In genomic region chr6:49590927-49591631, GRCm38 (mm10) we compare ENCODE assay signal across 11 mouse cellular contexts.
A peak's percentile ranks its signal among the peaks of the same experiment; 100 is the strongest.
DNase-seq lines count a peak whose midpoint lies in the region; ATAC-seq and TF ChIP-seq lines count a peak whose summit lies in the region.
"Had no signal": no experiment of that assay in that cellular context is flagged by ENCODE, and none has a peak within 500 bp of the region (broad histone marks: within the 10 kb centered on the region; RNA-seq: fewer than 3 reads in every experiment).

No protein-coding gene starts in this region.

- H3K9ac ChIP-seq in hindbrain, embryonic 16.5 days (ENCODE audit: low read depth, low read length) = no peak overlapping the region
- no peak overlapping the region for H3K9ac ChIP-seq in hindbrain, embryonic 13.5 days
- H3K9ac ChIP-seq in heart, embryonic 15.5 days = no peak overlapping the region
- H3K9ac ChIP-seq: limb, embryonic 13.5 days; stomach, embryonic 15.5 days had no signal

- H3K27ac ChIP-seq in hindbrain, embryonic 16.5 days (ENCODE audit: low read depth, low read length) = no peak overlapping the region
- H3K27ac ChIP-seq in hindbrain, embryonic 13.5 days = no peak overlapping the region
- peak overlapping the region; percentile 86 for H3K27ac ChIP-seq in heart, embryonic 15.5 days
- no peak overlapping the region for H3K27ac ChIP-seq in left cerebral cortex, adult 2 months
- H3K27ac ChIP-seq: limb, embryonic 13.5 days; stomach, embryonic 15.5 days had no signal

- ATAC-seq in hindbrain, embryonic 16.5 days = peak; percentile 86
- ATAC-seq in hindbrain, embryonic 13.5 days (ENCODE audit: low FRiP score) = no peak
- peak; percentile 89 for ATAC-seq in heart, embryonic 15.5 days (replicated peaks; ENCODE audit: insufficient number of reproducible peaks, insufficient read depth, low FRiP score, low read depth)

- no peaks in the 10 kb centered on the region; the same call in 1 of the 2 replicates for H3K27me3 ChIP-seq in hindbrain, embryonic 16.5 days (replicated peaks; ENCODE audit: control insufficient read depth, insufficient read depth, low read length)
- 0 out of 2 replicates have a peak, but pooled peaks cover 6% of the 10 kb centered on the region for H3K27me3 ChIP-seq in hindbrain, embryonic 13.5 days
- H3K27me3 ChIP-seq in heart, embryonic 15.5 days = no peaks in the 10 kb centered on the region
- H3K27me3 ChIP-seq: limb, embryonic 13.5 days; stomach, embryonic 15.5 days had no signal

- no peaks in the 10 kb centered on the region for H3K4me1 ChIP-seq in hindbrain, embryonic 16.5 days (ENCODE audit: control insufficient read depth, insufficient read depth, low read depth, low read length)
- no peaks in the 10 kb centered on the region for H3K4me1 ChIP-seq in hindbrain, embryonic 13.5 days (replicated peaks)
- peaks cover 28% of the 10 kb centered on the region for H3K4me1 ChIP-seq in heart, embryonic 15.5 days (replicated peaks)
- H3K4me1 ChIP-seq: limb, embryonic 13.5 days; stomach, embryonic 15.5 days had no signal

- H3K4me2 ChIP-seq in hindbrain, embryonic 16.5 days (ENCODE audit: low read length) = no peak overlapping the region
- no peak overlapping the region for H3K4me2 ChIP-seq in hindbrain, embryonic 13.5 days
- peak overlapping the region; percentile 18; the same call in 1 of the 2 replicates for H3K4me2 ChIP-seq in heart, embryonic 15.5 days
- H3K4me2 ChIP-seq: limb, embryonic 13.5 days; stomach, embryonic 15.5 days had no signal

- H3K36me3 ChIP-seq in hindbrain, embryonic 16.5 days (ENCODE audit: control insufficient read depth, insufficient read depth, low read length) = no peaks in the 10 kb centered on the region
- H3K36me3 ChIP-seq in hindbrain, embryonic 13.5 days = no peaks in the 10 kb centered on the region
- H3K36me3 ChIP-seq in heart, embryonic 15.5 days = no peaks in the 10 kb centered on the region
- H3K36me3 ChIP-seq: limb, embryonic 13.5 days; stomach, embryonic 15.5 days had no signal

- WGBS in hindbrain, embryonic 16.5 days = 61% methylated on average over 7 of the region's 7 CpGs
- 81% methylated on average over 7 of the region's 7 CpGs for WGBS in hindbrain, embryonic 13.5 days
- 38% methylated on average over 7 of the region's 7 CpGs for WGBS in heart, embryonic 15.5 days

- intact Hi-C loops in left cerebral cortex, adult 2 months (cut with DNase I) = no loop called here

- no peak for TF ChIP-seq CTCF in left cerebral cortex, adult 2 months (IDR thresholded peaks at IDR 0.05)

- peak; percentile 86 to 91 for DNase-seq in cerebellum, adult 18-20 months
- DNase-seq in left cerebral cortex, adult 2 months (ENCODE audit: extremely low spot score in 1 of 2, low spot score in 2 of 2) = peak; percentile 14 to 19
- DNase-seq in adrenal gland, adult 18-20 months (ENCODE audit: low spot score in 2 of 2) = no peak
- no peak for DNase-seq in spleen, postnatal 4 days (ENCODE audit: low spot score in 2 of 2)
- no peak for DNase-seq in urinary bladder, postnatal 25 days (ENCODE audit: low spot score)

- H3K4me3 ChIP-seq in hindbrain, embryonic 16.5 days (ENCODE audit: low read length) = no peak overlapping the region
- H3K4me3 ChIP-seq in hindbrain, embryonic 13.5 days = no peak overlapping the region
- H3K4me3 ChIP-seq in heart, embryonic 15.5 days = no peak overlapping the region
- no peak overlapping the region for H3K4me3 ChIP-seq in left cerebral cortex, adult 2 months
- H3K4me3 ChIP-seq: limb, embryonic 13.5 days; myocyte; stomach, embryonic 15.5 days had no signal

- 0 out of 2 replicates have a peak, but pooled peaks cover 2% of the 10 kb centered on the region for H3K9me3 ChIP-seq in hindbrain, embryonic 16.5 days (ENCODE audit: control insufficient read depth, low read length)
- H3K9me3 ChIP-seq in hindbrain, embryonic 13.5 days = no peaks in the 10 kb centered on the region
- no peaks in the 10 kb centered on the region for H3K9me3 ChIP-seq in heart, embryonic 15.5 days (replicated peaks)
- H3K9me3 ChIP-seq: limb, embryonic 13.5 days; stomach, embryonic 15.5 days had no signal

Comparison
In these comparisons a context has a peak if more than half of its experiments do, and no peak if none do; other contexts are left out.
1. DNase-seq: peak in cerebellum, adult 18-20 months (2 of 2) and left cerebral cortex, adult 2 months (2 of 2); none in adrenal gland, adult 18-20 months (0 of 2), spleen, postnatal 4 days (0 of 2) and urinary bladder, postnatal 25 days (single experiment).